Mouse (Mus musculus) spleen, postnatal 4 days (tissue): ENCODE measurements at regions not wholly inside any gene's neighbourhood (a gene's known extent, or its start where the extent isn't known, plus 50 kb on each side); places are given as distances from the start of the nearest gene placed in this dataset.

Source experiments
- DNase-seq, 2 experiments: peaks; one replicate each; pipeline ENCODE4 v3.0.0; 2022; ENCODE audit warnings: low spot score in 2 of 2

DNA sequence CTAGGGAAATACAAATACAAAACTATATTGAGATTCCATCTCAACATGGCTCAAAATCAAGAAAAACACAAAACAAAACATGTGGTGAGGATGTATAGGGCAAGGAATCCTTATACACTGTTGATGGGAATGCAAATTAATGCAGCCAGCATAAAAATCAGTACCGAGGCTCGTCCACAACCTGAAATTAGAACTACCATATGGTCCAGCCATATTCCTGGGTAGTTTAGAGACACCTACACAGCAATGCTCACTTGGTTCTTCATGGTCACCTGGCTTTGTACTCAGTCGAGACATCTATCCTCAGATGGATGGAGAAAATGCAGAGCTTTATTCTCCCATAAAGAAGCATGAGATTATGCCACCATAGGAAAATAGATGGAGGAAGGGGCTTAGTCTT, 340.0 kb downstream of the Phkb start:
- DNase-seq: no peak

DNA sequence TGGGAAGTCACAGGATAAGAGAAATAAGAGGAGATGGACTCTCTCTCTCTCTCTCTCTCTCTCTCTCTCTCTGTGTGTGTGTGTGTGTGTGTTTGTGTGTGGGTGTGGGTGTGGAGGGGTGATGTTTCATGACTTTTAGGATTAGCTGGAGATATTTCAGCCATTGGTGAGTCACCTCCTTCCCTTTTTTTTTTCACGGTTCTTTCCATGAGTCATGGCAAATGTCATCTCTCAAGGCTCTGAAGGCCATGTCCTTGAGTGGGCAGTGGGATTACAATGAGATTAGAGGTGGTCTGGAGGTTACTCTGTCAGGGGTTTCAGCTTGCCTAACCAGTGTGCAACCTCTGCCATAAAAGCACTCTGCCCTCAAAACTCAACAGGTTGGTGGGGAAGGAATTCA, 329.3 kb downstream of the Phkb start:
- no peak for DNase-seq

DNA sequence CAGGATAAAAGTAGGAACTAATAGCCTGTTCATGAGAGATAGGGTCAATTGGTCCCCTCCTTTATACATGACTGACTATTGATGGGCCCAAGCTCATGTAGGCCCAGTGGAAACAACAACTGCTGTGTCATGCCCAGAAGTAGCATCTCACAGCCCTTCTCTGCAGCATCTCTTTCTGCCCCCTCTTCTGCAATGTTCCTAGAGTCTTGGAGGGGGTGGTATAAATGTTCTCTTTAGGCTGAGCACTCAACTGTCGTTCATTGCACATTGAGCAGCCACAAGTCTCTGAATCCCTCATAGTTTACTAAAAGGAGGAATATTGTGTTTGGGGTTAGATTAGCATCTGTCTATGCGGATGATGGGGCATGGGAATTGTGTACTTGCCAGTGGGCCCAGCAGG, 324.1 kb downstream of the Phkb start:
- DNase-seq: no peak

DNA sequence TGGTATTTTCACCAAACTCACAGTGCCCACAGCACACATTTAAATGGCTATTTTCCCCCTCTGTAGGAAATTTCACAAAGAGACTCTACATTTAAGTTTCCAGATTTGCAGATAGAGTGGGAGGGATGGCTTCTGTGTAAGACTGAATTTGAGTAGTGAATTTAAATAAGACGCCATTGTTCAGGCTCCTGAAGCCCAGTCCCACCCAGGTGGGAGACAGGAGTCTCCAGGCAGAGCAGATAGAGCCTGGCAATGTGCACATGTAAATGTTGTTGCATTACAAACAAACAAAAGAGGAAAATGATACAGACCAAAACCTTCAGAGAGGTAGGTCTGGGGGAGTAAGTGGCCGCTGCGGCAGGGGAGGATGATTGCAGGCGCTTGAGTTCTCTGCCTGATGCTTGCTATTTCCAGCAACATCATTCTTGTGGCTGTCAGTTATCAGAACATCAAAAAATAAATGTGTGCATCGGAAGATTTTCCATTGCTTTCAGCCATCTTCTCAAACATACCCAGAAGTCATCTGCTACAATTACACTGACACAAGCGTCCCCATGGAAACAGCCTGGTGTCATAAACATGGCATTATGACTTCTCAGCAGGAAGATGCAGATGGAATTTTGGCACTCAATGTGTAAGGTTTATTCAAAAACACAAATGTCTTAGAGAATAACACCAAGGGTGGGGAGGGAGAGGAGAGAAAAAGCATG, 318.5 kb downstream of the Phkb start:
- DNase-seq: no peak

DNA sequence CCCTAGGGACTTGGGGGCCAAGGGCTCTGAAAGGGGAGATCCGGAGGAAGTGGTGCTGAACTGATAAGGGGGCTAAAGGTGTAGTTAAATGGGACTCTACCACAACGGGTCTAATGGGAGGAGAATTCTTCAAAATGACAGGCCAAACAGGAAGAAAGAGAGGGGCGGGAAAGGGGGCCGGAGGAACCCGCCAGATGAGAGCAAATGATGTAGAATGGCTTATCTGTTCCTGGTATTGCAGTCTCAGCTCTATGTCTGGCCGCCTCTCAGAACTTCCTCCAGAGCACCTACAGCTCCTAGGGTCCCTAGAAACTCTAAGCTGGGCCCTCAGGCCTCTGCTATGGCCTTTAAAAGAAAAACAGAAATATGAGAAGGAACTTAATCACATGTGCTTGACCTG, 306.8 kb downstream of the Phkb start:
- no peak for DNase-seq

DNA sequence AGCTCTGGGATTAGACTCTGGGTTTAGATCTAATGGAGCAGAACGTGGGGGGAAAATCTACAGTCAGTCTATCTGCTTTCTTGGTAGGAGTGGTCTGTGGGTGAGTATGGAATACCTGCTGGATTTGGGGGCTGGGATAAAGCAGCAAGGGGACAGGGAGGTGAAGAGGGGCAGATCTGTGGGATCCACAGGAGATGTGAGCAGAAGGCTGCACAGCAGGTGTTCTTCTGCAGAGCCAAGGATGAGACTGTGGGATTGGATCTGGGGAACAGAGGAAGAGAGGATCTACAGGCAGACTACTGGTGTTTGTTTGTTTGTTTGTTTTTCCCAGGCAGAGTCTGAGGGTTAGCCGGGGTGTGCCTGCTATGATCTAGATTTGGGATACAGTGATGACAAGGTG, 284.5 kb downstream of the Phkb start:
- DNase-seq: no peak

DNA sequence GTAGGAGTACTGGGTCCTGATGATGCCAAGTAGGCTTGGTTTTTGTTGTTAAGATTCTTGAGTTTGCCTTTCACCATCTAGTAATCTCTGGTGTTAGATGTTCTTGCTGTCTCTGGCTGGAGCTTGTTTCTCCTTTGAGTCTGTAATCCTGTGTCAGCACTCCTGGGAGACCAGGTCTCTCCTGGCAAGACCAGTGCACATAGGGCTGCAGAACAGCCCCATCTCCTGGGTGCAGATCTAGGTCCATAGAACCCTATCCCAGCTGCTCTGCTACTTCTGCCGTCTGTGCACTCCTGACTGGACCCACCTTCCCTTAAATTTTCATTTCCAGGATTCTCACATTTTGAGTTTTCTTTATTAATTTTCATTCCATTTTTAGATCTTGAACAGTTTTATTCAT, 283.9 kb downstream of the Phkb start:
- no peak for DNase-seq
